Mouse (Mus musculus): ENCODE measurements at regions not wholly inside any gene's neighbourhood (a gene's known extent, or its start where the extent isn't known, plus 50 kb on each side); places are given as distances from the start of the nearest gene placed in this dataset.

- Histone ChIP-seq H3K4me3 (no peak overlapping the region), H3K79me2 (replicated peaks; ENCODE audit: control insufficient read depth, insufficient read depth, low read length) (no peaks in the 10 kb centered on the region), H3K27ac (no peak overlapping the region), H3K27me3 (ENCODE audit: control insufficient read depth, insufficient read depth, low read length) (no peaks in the 10 kb centered on the region), H3K36me3 (ENCODE audit: control insufficient read depth, insufficient read depth, low read length) (no peaks in the 10 kb centered on the region), H3K9ac (ENCODE audit: low read depth, low read length) (no peak overlapping the region), H3K4me1 (ENCODE audit: control insufficient read depth, insufficient read depth, low read length) (no peaks in the 10 kb centered on the region)
- intact Hi-C loops (cut with DNase I) = no loop called here
- WGBS = 90% methylated on average over 3 of the region's 3 CpGs
- no peak for TF ChIP-seq CTCF (IDR thresholded peaks at IDR 0.05)
- TF ChIP-seq POLR2A (IDR thresholded peaks at IDR 0.05; ENCODE audit: insufficient read depth, low read depth, low read length) = no peak
- no peak for TF ChIP-seq EP300 (IDR thresholded peaks at IDR 0.05; ENCODE audit: insufficient read depth, low read depth, low read length)
- DNase-seq = no peak
Observed at GRCm38 (mm10) chr5:42989287-42989686, 243.7 kb upstream of the Cpeb2 start.

- Histone ChIP-seq H3K9ac (ENCODE audit: low read depth, low read length) (no peak overlapping the region), H3K4me1 (ENCODE audit: control insufficient read depth, insufficient read depth, low read length) (peaks cover 3% of the 10 kb centered on the region; the same call in 1 of the 2 replicates), H3K27ac (no peak overlapping the region), H3K36me3 (ENCODE audit: control insufficient read depth, insufficient read depth, low read length) (no peaks in the 10 kb centered on the region), H3K4me3 (no peak overlapping the region), H3K27me3 (ENCODE audit: control insufficient read depth, insufficient read depth, low read length) (no peaks in the 10 kb centered on the region), H3K79me2 (replicated peaks; ENCODE audit: control insufficient read depth, insufficient read depth, low read length) (no peaks in the 10 kb centered on the region)
- 54% methylated on average over 7 of the region's 7 CpGs for WGBS
- intact Hi-C loops (cut with DNase I) = no loop called here
- no peak for TF ChIP-seq CTCF (IDR thresholded peaks at IDR 0.05)
- no peak for TF ChIP-seq POLR2A (IDR thresholded peaks at IDR 0.05; ENCODE audit: insufficient read depth, low read depth, low read length)
- no peak for TF ChIP-seq EP300 (IDR thresholded peaks at IDR 0.05; ENCODE audit: insufficient read depth, low read depth, low read length)
- no peak for DNase-seq
Observed at GRCm38 (mm10) chr5:43024006-43024593, 208.9 kb upstream of the Cpeb2 start.

GRCm38 (mm10) chr5:43031285-43031684 lies 201.7 kb upstream of the Cpeb2 start:
- Histone ChIP-seq H3K36me3 (ENCODE audit: control insufficient read depth, insufficient read depth, low read length) (no peaks in the 10 kb centered on the region), H3K4me3 (no peak overlapping the region), H3K4me1 (ENCODE audit: control insufficient read depth, insufficient read depth, low read length) (no peaks in the 10 kb centered on the region), H3K27ac (no peak overlapping the region), H3K9ac (ENCODE audit: low read depth, low read length) (no peak overlapping the region), H3K27me3 (ENCODE audit: control insufficient read depth, insufficient read depth, low read length) (no peaks in the 10 kb centered on the region), H3K79me2 (replicated peaks; ENCODE audit: control insufficient read depth, insufficient read depth, low read length) (no peaks in the 10 kb centered on the region)
- DNase-seq = no peak
- intact Hi-C loops (cut with DNase I) = no loop called here
- TF ChIP-seq POLR2A (IDR thresholded peaks at IDR 0.05; ENCODE audit: insufficient read depth, low read depth, low read length) (no peak), CTCF (IDR thresholded peaks at IDR 0.05) (no peak), EP300 (IDR thresholded peaks at IDR 0.05; ENCODE audit: insufficient read depth, low read depth, low read length) (no peak)
- WGBS = 65% methylated on average over 3 of the region's 3 CpGs

- no peak for DNase-seq
- no peaks in the 10 kb centered on the region for H3K4me1 ChIP-seq (ENCODE audit: control insufficient read depth, insufficient read depth, low read length)
- H3K4me3 ChIP-seq = no peak overlapping the region
- intact Hi-C loops (cut with DNase I) = no loop called here
- H3K9ac ChIP-seq (ENCODE audit: low read depth, low read length) = no peak overlapping the region
- H3K79me2 ChIP-seq (replicated peaks; ENCODE audit: control insufficient read depth, insufficient read depth, low read length) = no peaks in the 10 kb centered on the region
- H3K27ac ChIP-seq = no peak overlapping the region
- H3K36me3 ChIP-seq (ENCODE audit: control insufficient read depth, insufficient read depth, low read length) = no peaks in the 10 kb centered on the region
- no peaks in the 10 kb centered on the region for H3K27me3 ChIP-seq (ENCODE audit: control insufficient read depth, insufficient read depth, low read length)
- 83% methylated on average over 5 of the region's 5 CpGs for WGBS
- TF ChIP-seq CTCF (IDR thresholded peaks at IDR 0.05) = no peak
- no peak for TF ChIP-seq EP300 (IDR thresholded peaks at IDR 0.05; ENCODE audit: insufficient read depth, low read depth, low read length)
- no peak for TF ChIP-seq POLR2A (IDR thresholded peaks at IDR 0.05; ENCODE audit: insufficient read depth, low read depth, low read length)
Observed at GRCm38 (mm10) chr5:43031916-43032315, 201.1 kb upstream of the Cpeb2 start.

- no peaks in the 10 kb centered on the region for H3K4me1 ChIP-seq (ENCODE audit: control insufficient read depth, insufficient read depth, low read length)
- intact Hi-C loops (cut with DNase I) = no loop called here
- WGBS = 20% methylated on average over 1 of the region's 1 CpGs
- H3K27ac ChIP-seq = no peak overlapping the region
- DNase-seq = no peak
- H3K36me3 ChIP-seq (ENCODE audit: control insufficient read depth, insufficient read depth, low read length) = no peaks in the 10 kb centered on the region
- H3K27me3 ChIP-seq (ENCODE audit: control insufficient read depth, insufficient read depth, low read length) = no peaks in the 10 kb centered on the region
- no peak overlapping the region for H3K9ac ChIP-seq (ENCODE audit: low read depth, low read length)
- no peak overlapping the region for H3K4me3 ChIP-seq
- H3K79me2 ChIP-seq (replicated peaks; ENCODE audit: control insufficient read depth, insufficient read depth, low read length) = no peaks in the 10 kb centered on the region
- TF ChIP-seq CTCF (IDR thresholded peaks at IDR 0.05) (no peak), POLR2A (IDR thresholded peaks at IDR 0.05; ENCODE audit: insufficient read depth, low read depth, low read length) (no peak), EP300 (IDR thresholded peaks at IDR 0.05; ENCODE audit: insufficient read depth, low read depth, low read length) (no peak)
Observed at GRCm38 (mm10) chr5:43034421-43034820, 198.5 kb upstream of the Cpeb2 start.

- no peaks in the 10 kb centered on the region for H3K4me1 ChIP-seq (ENCODE audit: control insufficient read depth, insufficient read depth, low read length)
- WGBS = 69% methylated on average over 3 of the region's 3 CpGs
- H3K4me3 ChIP-seq = no peak overlapping the region
- intact Hi-C loops (cut with DNase I) = no loop called here
- TF ChIP-seq POLR2A (IDR thresholded peaks at IDR 0.05; ENCODE audit: insufficient read depth, low read depth, low read length) (no peak), CTCF (IDR thresholded peaks at IDR 0.05) (no peak), EP300 (IDR thresholded peaks at IDR 0.05; ENCODE audit: insufficient read depth, low read depth, low read length) (no peak)
- no peaks in the 10 kb centered on the region for H3K79me2 ChIP-seq (replicated peaks; ENCODE audit: control insufficient read depth, insufficient read depth, low read length)
- H3K36me3 ChIP-seq (ENCODE audit: control insufficient read depth, insufficient read depth, low read length) = no peaks in the 10 kb centered on the region
- no peak overlapping the region for H3K9ac ChIP-seq (ENCODE audit: low read depth, low read length)
- H3K27ac ChIP-seq = no peak overlapping the region
- no peak for DNase-seq
- no peaks in the 10 kb centered on the region for H3K27me3 ChIP-seq (ENCODE audit: control insufficient read depth, insufficient read depth, low read length)
Observed at GRCm38 (mm10) chr5:43037592-43037991, 195.4 kb upstream of the Cpeb2 start.
